15 mouse cellular contexts compared by ENCODE assay signal in genomic region chr2:34737911-34738310, GRCm38 (mm10).
"Had no signal": no experiment of that assay in that cellular context is flagged by ENCODE, and none has a peak within 500 bp of the region (broad histone marks: within the 10 kb centered on the region; RNA-seq: fewer than 3 reads in every experiment).

No protein-coding gene starts in this region.

- H3K4me3 ChIP-seq: kidney, embryonic 15.5 days; layer of hippocampus, adult 2 months; limb, embryonic 12.5 days; midbrain, embryonic 12.5 days; neural tube, embryonic 13.5 days had no signal

- H3K4me2 ChIP-seq: kidney, embryonic 15.5 days; limb, embryonic 12.5 days; midbrain, embryonic 12.5 days; neural tube, embryonic 13.5 days had no signal

- H3K27me3 ChIP-seq: kidney, embryonic 15.5 days; limb, embryonic 12.5 days; midbrain, embryonic 12.5 days; neural tube, embryonic 13.5 days had no signal

- H3K4me1 ChIP-seq: kidney, embryonic 15.5 days; limb, embryonic 12.5 days; midbrain, embryonic 12.5 days; neural tube, embryonic 13.5 days had no signal

- H3K36me3 ChIP-seq: midbrain, embryonic 12.5 days; neural tube, embryonic 13.5 days had no signal

- DNase-seq: kidney, postnatal 4 days; lung, adult 18-20 months; retina, postnatal 1 day; right cerebral cortex, postnatal 4 days; spleen, adult 18-20 months; thymus, adult 18-20 months; thymus, postnatal 25 days had no signal

- H3K9ac ChIP-seq: kidney, embryonic 15.5 days; limb, embryonic 12.5 days; midbrain, embryonic 12.5 days; neural tube, embryonic 13.5 days had no signal

- H3K9me3 ChIP-seq: kidney, embryonic 15.5 days; limb, embryonic 12.5 days; midbrain, embryonic 12.5 days; neural tube, embryonic 13.5 days had no signal

- ATAC-seq: inflammation-experienced regulatory T-cells, adult 6 months; intestine, postnatal 0 days; midbrain, embryonic 16.5 days had no signal

- H3K27ac ChIP-seq: kidney, embryonic 15.5 days; layer of hippocampus, adult 2 months; limb, embryonic 12.5 days; midbrain, embryonic 12.5 days; neural tube, embryonic 13.5 days had no signal
